Mouse (Mus musculus): ENCODE results near the gene Dbx1. TPM values are rescaled to one million over a fixed set of nuclear protein-coding genes. Genes with fewer than 3 reads are reported as not detected.

The Dbx1 gene
- total RNA-seq, 4 experiments from 2014 or later: not detected

Other genes starting within 250 kb of the Dbx1 start
- 10 to 100 TPM; 15.7 to 19.3 (median 16.5) TPM for gene Htatip2, start 122.3 kb upstream of the Dbx1 start, total RNA-seq (2022)
- gene Prmt3, start 141.5 kb upstream of the Dbx1 start, total RNA-seq (2022): 10 to 100 TPM; 27.8 to 37.7 (median 30.8) TPM